Mouse (Mus musculus) intestine, embryonic 16.5 days (tissue): Measurements from ENCODE around the gene Gm17555. TPM values are rescaled to one million over a fixed set of nuclear protein-coding genes. Genes with fewer than 3 reads are reported as not detected.
"Not testable (repeated sequence)": the region's sequence is repeated elsewhere in the genome, so short reads cannot be mapped to it uniquely, and the experiment has no call there.

Experiments
- ATAC-seq: fragments of 200-750 bp; cut with Nextera tagmentation; 2 replicates; pipeline ENCODE4 v1.8.0; 2017; ENCODE audit warnings: moderate TSS enrichment, moderate library complexity
- H3K27ac ChIP-seq: fragments of 300-500 bp; sonication (generic); 2 replicates; pipeline ENCODE4 v1.5.1; 2014; ENCODE audit warnings: mild to moderate bottlenecking, low read length
- H3K27me3 ChIP-seq: fragments of 300-500 bp; sonication (generic); replicated peaks from 2 replicates; pipeline ENCODE4 v1.6.1; 2014; ENCODE audit warnings: low read length, control low read depth, mixed read lengths; ENCODE audit not compliant: control insufficient read depth, insufficient read depth
- H3K36me3 ChIP-seq: fragments of 300-500 bp; sonication (generic); 2 replicates; pipeline ENCODE4 v1.6.1; 2014; ENCODE audit warnings: low read length, control low read depth; ENCODE audit not compliant: control insufficient read depth, insufficient read depth
- H3K4me1 ChIP-seq: fragments of 300-500 bp; sonication (generic); 2 replicates; pipeline ENCODE4 v1.6.1; 2014; ENCODE audit warnings: low read length, control low read depth, mixed read lengths; ENCODE audit not compliant: control insufficient read depth, insufficient read depth
- H3K4me2 ChIP-seq: fragments of 300-500 bp; sonication (generic); 2 replicates; pipeline ENCODE4 v1.6.1; 2014; ENCODE audit warnings: low read depth, low read length, control low read depth
- H3K4me3 ChIP-seq: fragments of 300-500 bp; sonication (generic); 2 replicates; pipeline ENCODE4 v1.5.1; 2014; ENCODE audit warnings: mild to moderate bottlenecking, low read length
- H3K9ac ChIP-seq: fragments of 300-500 bp; sonication (generic); 2 replicates; pipeline ENCODE4 v1.6.1; 2014; ENCODE audit warnings: low read depth, low read length
- H3K9me3 ChIP-seq: fragments of 300-500 bp; sonication (generic); 2 replicates; pipeline ENCODE4 v1.6.1; 2016; ENCODE audit warnings: low read length, control low read depth; ENCODE audit not compliant: control insufficient read depth
- WGBS: fragments of 180-500 bp; shearing (Covaris S2); extraction: QIAGEN DNeasy Blood & Tissue Kit; methylation state at CpG from one replicate; pipeline ENCODE4 v1.1.7; 2014; 5-methylcytosine and 5-hydroxymethylcytosine counted together
- polyA plus RNA-seq: library from polyadenylated mRNA; unstranded; fragments of >200 nt; fragmentation: Nextera tagmentation; extraction: Ambion mirVana; gene quantifications from 2 replicates; pipeline ENCODE4 v1.2.1, GENCODE M21; 2015

The Gm17555 gene
- not detected in 2 replicates for polyA plus RNA-seq

DNA sequence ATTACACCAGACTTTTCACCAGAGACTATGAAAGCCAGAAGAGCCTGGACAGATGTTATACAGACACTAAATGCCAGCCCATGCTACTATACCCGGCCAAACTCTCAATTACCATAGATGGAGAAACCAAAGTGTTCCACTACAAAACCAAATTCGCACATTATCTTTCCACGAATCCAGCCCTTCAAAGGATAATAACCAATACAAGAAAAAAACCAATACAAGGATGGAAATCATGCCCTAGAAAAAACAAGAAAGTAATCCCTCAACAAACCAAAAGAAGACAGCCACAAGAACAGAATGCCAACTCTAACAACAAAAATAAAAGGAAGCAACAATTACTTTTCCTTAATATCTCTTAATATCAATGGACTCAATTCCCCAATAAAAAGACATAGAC is at the start of gene Gm17555:
TSS of gene Gm17555 (plus strand) at position 301 of the 400 bp plus-strand sequence.
- not testable (repeated sequence) for H3K27me3 ChIP-seq, H3K27ac ChIP-seq, ATAC-seq, H3K36me3 ChIP-seq, H3K4me3 ChIP-seq, H3K9me3 ChIP-seq, H3K4me1 ChIP-seq, H3K9ac ChIP-seq, H3K4me2 ChIP-seq
- WGBS = 81% methylated on average over 3 of the region's 3 CpGs

GRCm38 (mm10) chr2:126165277-126166018 is 49.5 kb upstream of the Gm17555 start:
- ATAC-seq = peak; percentile 88
- Histone ChIP-seq H3K4me2 (no peak overlapping the region), H3K36me3 (0 out of 2 replicates have a peak, but pooled peaks cover 4% of the 10 kb centered on the region), H3K4me3 (no peak overlapping the region), H3K27me3 (no peaks in the 10 kb centered on the region), H3K4me1 (no peaks in the 10 kb centered on the region), H3K9me3 (no peaks in the 10 kb centered on the region), H3K27ac (no peak overlapping the region), H3K9ac (no peak overlapping the region)
- WGBS = 92% methylated on average over 5 of the region's 5 CpGs

GRCm38 (mm10) chr2:126166335-126166734 is 48.6 kb upstream of the Gm17555 start:
- ATAC-seq = no peak
- no peak overlapping the region for H3K9ac ChIP-seq
- H3K27ac ChIP-seq = no peak overlapping the region
- H3K36me3 ChIP-seq = 0 out of 2 replicates have a peak, but pooled peaks cover 4% of the 10 kb centered on the region
- no peak overlapping the region for H3K4me2 ChIP-seq
- H3K4me3 ChIP-seq = no peak overlapping the region
- no peaks in the 10 kb centered on the region for H3K9me3 ChIP-seq
- H3K27me3 ChIP-seq = no peaks in the 10 kb centered on the region
- H3K4me1 ChIP-seq = no peaks in the 10 kb centered on the region

DNA sequence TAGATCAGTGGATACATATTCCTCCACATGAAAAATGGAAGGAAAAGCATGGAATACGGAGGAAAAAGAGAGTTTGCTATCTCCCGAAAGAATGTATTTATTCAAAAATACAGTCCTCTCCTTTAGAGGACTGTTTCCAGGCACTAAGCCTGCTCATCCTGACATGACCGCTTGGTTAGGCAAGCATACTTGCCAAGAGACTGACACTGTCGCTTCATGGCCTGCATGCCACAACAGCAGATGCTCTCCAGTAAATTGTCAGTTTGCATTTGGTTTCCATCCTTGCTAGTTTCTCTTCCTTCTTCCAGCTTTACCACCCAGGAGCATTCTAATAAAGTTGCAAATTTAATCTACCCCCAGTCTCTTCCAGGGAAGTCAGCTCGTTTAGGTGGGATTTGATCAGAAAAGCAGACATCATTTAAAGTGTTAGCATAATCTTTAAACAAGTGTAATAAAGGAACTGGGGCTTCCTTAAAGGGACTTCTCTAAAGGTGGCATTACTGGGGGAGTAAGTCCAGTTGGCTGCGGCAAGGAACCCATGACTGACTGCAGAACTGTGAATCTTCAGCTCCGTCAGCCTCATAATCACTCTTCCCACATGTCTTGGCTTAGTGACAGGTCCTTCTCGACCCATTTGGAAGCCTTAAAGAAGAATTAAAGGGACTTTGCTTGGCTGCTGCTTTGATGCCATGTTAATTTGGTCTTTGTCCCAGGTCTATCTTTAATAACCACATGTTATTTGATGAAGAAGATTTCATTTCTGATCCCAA is 47.9 kb upstream of the Gm17555 start:
- H3K4me2 ChIP-seq = no peak overlapping the region
- no peak for ATAC-seq
- H3K27me3 ChIP-seq = no peaks in the 10 kb centered on the region
- H3K27ac ChIP-seq = no peak overlapping the region
- no peak overlapping the region for H3K9ac ChIP-seq
- H3K36me3 ChIP-seq = 0 out of 2 replicates have a peak, but pooled peaks cover 4% of the 10 kb centered on the region
- WGBS = 82% methylated on average over 8 of the region's 8 CpGs
- H3K4me3 ChIP-seq = no peak overlapping the region
- no peaks in the 10 kb centered on the region for H3K9me3 ChIP-seq
- no peaks in the 10 kb centered on the region for H3K4me1 ChIP-seq

DNA sequence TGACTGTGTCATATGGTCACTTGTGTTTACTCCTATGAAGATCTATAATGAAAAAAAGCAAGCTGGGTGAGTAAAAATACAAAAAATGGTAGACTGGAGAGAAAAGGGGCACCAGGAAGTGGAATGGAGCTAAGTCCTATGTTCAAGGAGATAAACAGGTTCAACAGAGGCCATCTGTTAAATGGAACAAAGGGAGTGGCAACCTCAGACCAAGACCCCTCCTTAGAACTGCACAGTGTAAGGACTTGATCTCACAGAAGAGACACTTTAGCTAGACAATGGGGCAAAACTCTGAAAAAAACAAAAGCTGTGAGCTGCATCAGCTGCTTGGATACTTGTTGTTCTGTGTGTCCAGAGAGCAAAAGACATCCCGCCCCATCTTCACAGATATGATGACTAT is 43.5 kb upstream of the Gm17555 start:
- Histone ChIP-seq H3K4me3 (no peak overlapping the region), H3K27ac (no peak overlapping the region), H3K4me2 (no peak overlapping the region), H3K36me3 (no peaks in the 10 kb centered on the region), H3K9ac (no peak overlapping the region), H3K9me3 (no peaks in the 10 kb centered on the region), H3K4me1 (no peaks in the 10 kb centered on the region), H3K27me3 (no peaks in the 10 kb centered on the region)
- 96% methylated on average over 1 of the region's 1 CpGs for WGBS
- ATAC-seq = no peak

GRCm38 (mm10) chr2:126191306-126191705 is 23.6 kb upstream of the Gm17555 start:
- ATAC-seq = no peak
- WGBS = 69% methylated on average over 4 of the region's 4 CpGs
- H3K36me3 ChIP-seq = no peaks in the 10 kb centered on the region
- no peaks in the 10 kb centered on the region for H3K27me3 ChIP-seq
- no peaks in the 10 kb centered on the region for H3K4me1 ChIP-seq
- H3K9ac ChIP-seq = no peak overlapping the region
- no peak overlapping the region for H3K4me2 ChIP-seq
- no peaks in the 10 kb centered on the region for H3K9me3 ChIP-seq
- no peak overlapping the region for H3K4me3 ChIP-seq
- no peak overlapping the region for H3K27ac ChIP-seq

GRCm38 (mm10) chr2:126192129-126192528 is 22.8 kb upstream of the Gm17555 start:
- ATAC-seq = no peak

GRCm38 (mm10) chr2:126195631-126196356 is 19.1 kb upstream of the Gm17555 start:
- no peak overlapping the region for H3K4me2 ChIP-seq
- no peaks in the 10 kb centered on the region for H3K27me3 ChIP-seq
- WGBS = 72% methylated on average over 12 of the region's 12 CpGs
- no peak overlapping the region for H3K9ac ChIP-seq
- ATAC-seq = no peak
- no peaks in the 10 kb centered on the region for H3K4me1 ChIP-seq
- H3K4me3 ChIP-seq = no peak overlapping the region
- no peak overlapping the region for H3K27ac ChIP-seq
- no peaks in the 10 kb centered on the region for H3K36me3 ChIP-seq
- no peaks in the 10 kb centered on the region for H3K9me3 ChIP-seq

More at GRCm38 (mm10) chr2:126192129-126192528, 22.8 kb upstream of the Gm17555 start:
- no peaks in the 10 kb centered on the region for H3K9me3 ChIP-seq
- no peak overlapping the region for H3K4me2 ChIP-seq
- H3K4me1 ChIP-seq = no peaks in the 10 kb centered on the region
- no peak overlapping the region for H3K4me3 ChIP-seq
- no peak overlapping the region for H3K27ac ChIP-seq
- no peaks in the 10 kb centered on the region for H3K36me3 ChIP-seq
- WGBS = 86% methylated on average over 2 of the region's 2 CpGs
- H3K9ac ChIP-seq = no peak overlapping the region
- no peaks in the 10 kb centered on the region for H3K27me3 ChIP-seq

DNA sequence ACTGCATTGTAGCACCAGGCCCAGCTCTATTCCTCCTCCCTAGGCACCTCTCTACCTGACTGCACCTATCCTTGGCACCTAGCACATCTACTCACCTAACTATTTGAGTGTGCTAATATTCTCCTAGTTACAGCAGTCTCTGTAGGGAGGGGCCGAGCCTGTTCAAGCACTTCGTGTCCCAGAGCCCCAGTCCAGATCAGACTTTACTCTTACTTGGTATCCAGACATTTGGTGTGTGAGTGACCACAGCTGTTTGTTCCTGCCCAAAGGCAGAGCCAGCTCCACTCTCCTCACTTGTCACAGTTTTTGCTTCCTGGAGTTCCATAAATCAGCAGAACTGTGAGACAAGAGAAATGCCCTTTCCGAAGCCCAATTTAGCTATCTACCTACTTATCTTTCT is 15.9 kb upstream of the Gm17555 start:
- 77% methylated on average over 3 of the region's 3 CpGs for WGBS
- Histone ChIP-seq H3K4me1 (no peaks in the 10 kb centered on the region), H3K36me3 (no peaks in the 10 kb centered on the region), H3K9ac (no peak overlapping the region), H3K27ac (no peak overlapping the region), H3K9me3 (no peaks in the 10 kb centered on the region), H3K4me2 (no peak overlapping the region), H3K27me3 (no peaks in the 10 kb centered on the region), H3K4me3 (no peak overlapping the region)
- no peak for ATAC-seq
